9 mouse cellular contexts compared by ENCODE assay signal in the genomic region with DNA sequence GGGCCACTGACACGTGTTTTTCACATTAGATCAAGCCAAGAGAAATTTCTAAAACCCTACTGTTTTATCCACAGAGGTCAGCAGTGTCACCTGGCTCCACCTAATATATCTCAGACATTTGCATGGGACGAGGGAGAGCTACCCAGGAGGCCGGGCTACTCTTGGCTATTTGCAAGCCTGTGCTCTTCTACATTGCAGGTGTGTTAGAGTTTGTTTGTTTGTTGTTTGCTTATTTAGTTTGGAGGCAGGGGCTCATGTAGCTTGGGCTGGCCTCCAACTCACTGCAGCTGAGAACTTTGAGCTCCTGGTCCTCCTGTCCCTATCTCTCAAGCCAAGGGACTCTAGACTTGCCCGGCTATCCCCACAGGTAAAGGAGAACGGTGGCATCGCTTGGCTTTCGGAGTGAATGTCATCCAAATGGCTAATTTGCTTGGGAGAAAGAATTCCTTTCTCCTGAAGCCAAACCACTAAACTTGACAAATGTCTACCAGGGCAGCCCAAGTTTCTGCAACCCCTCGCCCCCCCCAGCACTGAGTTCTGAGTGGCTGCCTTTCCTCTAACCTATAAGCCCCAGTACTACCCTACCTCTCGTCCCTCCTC. TPM values are rescaled to one million over a fixed set of nuclear protein-coding genes. Genes with fewer than 3 reads are reported as not detected.
A peak's percentile ranks its signal among the peaks of the same experiment; 100 is the strongest.
DNase-seq lines count a peak whose midpoint lies in the region; ATAC-seq lines count a peak whose summit lies in the region.
"Had no signal": no experiment of that assay in that cellular context is flagged by ENCODE, and none has a peak within 500 bp of the region (broad histone marks: within the 10 kb centered on the region; RNA-seq: fewer than 3 reads in every experiment).

No protein-coding gene starts in this region.

- H3K9ac ChIP-seq in intestine, embryonic 15.5 days: no peak overlapping the region

- peak overlapping the region; percentile 43 for H3K4me3 ChIP-seq in intestine, embryonic 15.5 days (replicated peaks)
- H3K4me3 ChIP-seq: erythroblast, embryonic 14.5 days had no signal

- H3K27me3 ChIP-seq in intestine, embryonic 15.5 days (replicated peaks): peaks cover 6% of the 10 kb centered on the region; the same call in 1 of the 2 replicates

- H3K27ac ChIP-seq in intestine, embryonic 15.5 days: 0 out of 2 replicates have a peak overlapping the region, but pooled peaks have one; percentile 56

- no peak for ATAC-seq in intestine, embryonic 15.5 days

- H3K4me2 ChIP-seq in intestine, embryonic 15.5 days (replicated peaks): peak overlapping the region; percentile 78

- intact Hi-C loops in left cerebral cortex, postnatal 36 days (cut with DNase I): no loop called here

- H3K9me3 ChIP-seq in intestine, embryonic 15.5 days: no peaks in the 10 kb centered on the region

- peak; percentile 1 for DNase-seq in layer of hippocampus, adult 11-12 months (ENCODE audit: low spot score)
- DNase-seq in layer of hippocampus, adult 9-11 months: no peak
- DNase-seq in heart, adult 8-10 months (ENCODE audit: low spot score): peak; percentile 0
- peak; percentile 0 for DNase-seq in lung, postnatal 14 days
- DNase-seq in T-cell, adult 2 months (ENCODE audit: low spot score): no peak
- no peak for DNase-seq in layer of hippocampus, adult 9-10 months (ENCODE audit: low spot score)
- DNase-seq in left cerebral cortex, postnatal 36 days (ENCODE audit: low spot score in 2 of 2): no peak

- H3K36me3 ChIP-seq in intestine, embryonic 15.5 days: no peaks in the 10 kb centered on the region

- H3K4me1 ChIP-seq in intestine, embryonic 15.5 days (replicated peaks): peaks cover 19% of the 10 kb centered on the region

- WGBS in intestine, embryonic 15.5 days: 55% methylated on average over 9 of the region's 9 CpGs

RNA-seq across cellular contexts. Expression of gene Adcy4, which starts 1.4 kb away (rescaled TPM):
- 10 to 100 TPM; 13.0 to 22.0 (median 16.4) TPM for total RNA-seq in heart, adult 8-10 months (2022)
- polyA plus RNA-seq in intestine, embryonic 15.5 days (2015; fragmentation: Nextera tagmentation; extraction: Ambion mirVana): 6.7 and 7.0 TPM in 2 replicates
- 1 to 10 TPM; 3.8 to 8.0 TPM for total RNA-seq in left cerebral cortex, postnatal 36 days (2021)

RNA-seq across cellular contexts. Expression of gene Ripk3, which starts 6.2 kb away (rescaled TPM):
- 1 to 10 TPM; 2.2 to 6.2 (median 3.4) TPM for total RNA-seq in heart, adult 8-10 months (2022)
- polyA plus RNA-seq in intestine, embryonic 15.5 days (2015; fragmentation: Nextera tagmentation; extraction: Ambion mirVana): 45.2 and 45.6 TPM in 2 replicates
- total RNA-seq in left cerebral cortex, postnatal 36 days (2021): under 1 TPM in 1 of 2 experiments, not detected in 1; 0.89 TPM

RNA-seq across cellular contexts. Expression of gene Ltb4r1, which starts 16.7 kb away (rescaled TPM):
- under 1 TPM in 3 of 4 experiments, not detected in 1; 0.19 to 0.49 (median 0.26) TPM for total RNA-seq in heart, adult 8-10 months (2022)
- polyA plus RNA-seq in intestine, embryonic 15.5 days (2015; fragmentation: Nextera tagmentation; extraction: Ambion mirVana): 0.93 and 1.0 TPM in 2 replicates
- total RNA-seq in left cerebral cortex, postnatal 36 days (2021): under 1 TPM; 0.29 to 0.59 TPM

RNA-seq across cellular contexts. Expression of gene Ltb4r2, which starts 21.2 kb away (rescaled TPM):
- total RNA-seq in heart, adult 8-10 months (2022): under 1 TPM; 0.06 to 0.19 (median 0.13) TPM
- polyA plus RNA-seq in intestine, embryonic 15.5 days (2015; fragmentation: Nextera tagmentation; extraction: Ambion mirVana): 0.31 and 0.52 TPM in 2 replicates
- under 1 TPM; 0.20 to 0.67 TPM for total RNA-seq in left cerebral cortex, postnatal 36 days (2021)
- polyA plus RNA-seq: erythroblast, embryonic 14.5 days had no signal

RNA-seq across cellular contexts. Expression of gene Cideb, which starts 24.2 kb away (rescaled TPM):
- total RNA-seq in heart, adult 8-10 months (2022): 1 to 10 TPM in 3 of 4 experiments, under 1 TPM in 1; 0.95 to 1.9 (median 1.4) TPM
- 52.7 and 63.5 TPM in 2 replicates for polyA plus RNA-seq in intestine, embryonic 15.5 days (2015; fragmentation: Nextera tagmentation; extraction: Ambion mirVana)
- total RNA-seq in left cerebral cortex, postnatal 36 days (2021): 1 to 10 TPM; 2.5 to 3.0 TPM

Comparison
In these comparisons a context has a peak if more than half of its experiments do, and no peak if none do; other contexts are left out.
1. DNase-seq: peak in layer of hippocampus, adult 11-12 months (single experiment), heart, adult 8-10 months (single experiment) and lung, postnatal 14 days (single experiment); none in layer of hippocampus, adult 9-11 months (single experiment), T-cell, adult 2 months (single experiment), layer of hippocampus, adult 9-10 months (single experiment) and left cerebral cortex, postnatal 36 days (0 of 2).